Mouse (Mus musculus) liver, embryonic 11.5 days (tissue): Measurements from ENCODE around the gene Pitpnm3. TPM values are rescaled to one million over a fixed set of nuclear protein-coding genes. Genes with fewer than 3 reads are reported as not detected.
A peak's percentile ranks its signal among the peaks of the same experiment; 100 is the strongest.

Experiments
- ATAC-seq: fragments of 200-750 bp; cut with Nextera tagmentation; replicated peaks from 2 replicates; pipeline ENCODE4 v1.8.0; 2017; ENCODE audit warnings: moderate number of reproducible peaks, mild to moderate bottlenecking, moderate TSS enrichment, moderate library complexity; ENCODE audit not compliant: low FRiP score
- DNase-seq: peaks from one replicate; pipeline ENCODE4 v3.0.0-alpha.2; 2017; ENCODE audit warnings: low spot score
- H3K27ac ChIP-seq: fragments of 300-500 bp; sonication (generic); 2 replicates; pipeline ENCODE4 v1.5.1; 2014; ENCODE audit warnings: mild to moderate bottlenecking, low read depth, low read length, control low read depth
- H3K27me3 ChIP-seq: fragments of 300-500 bp; sonication (generic); replicated peaks from 2 replicates; pipeline ENCODE4 v1.6.1; 2014; ENCODE audit warnings: low read length, mixed read lengths; ENCODE audit not compliant: control insufficient read depth, insufficient read depth
- H3K36me3 ChIP-seq: fragments of 300-500 bp; sonication (generic); 2 replicates; pipeline ENCODE4 v1.6.1; 2014; ENCODE audit warnings: mild to moderate bottlenecking, low read length, moderate library complexity, mixed read lengths; ENCODE audit not compliant: control insufficient read depth, insufficient read depth
- H3K4me1 ChIP-seq: fragments of 300-500 bp; sonication (generic); replicated peaks from 2 replicates; pipeline ENCODE4 v1.6.1; 2014; ENCODE audit warnings: low read length, mixed read lengths; ENCODE audit not compliant: control insufficient read depth, insufficient read depth
- H3K4me2 ChIP-seq: fragments of 300-500 bp; sonication (generic); 2 replicates; pipeline ENCODE4 v1.6.1; 2014; ENCODE audit warnings: mild to moderate bottlenecking, control low read depth, moderate library complexity
- H3K4me3 ChIP-seq: fragments of 300-500 bp; sonication (generic); 2 replicates; pipeline ENCODE4 v1.5.1; 2014; ENCODE audit warnings: low read depth, low read length, control low read depth
- H3K9ac ChIP-seq: fragments of 300-500 bp; sonication (generic); 2 replicates; pipeline ENCODE4 v1.6.1; 2014; ENCODE audit warnings: low read depth, low read length, control low read depth
- H3K9me3 ChIP-seq: fragments of 300-500 bp; sonication (generic); 2 replicates; pipeline ENCODE4 v1.6.1; 2016; ENCODE audit warnings: low read length, inconsistent platforms, mixed read lengths; ENCODE audit not compliant: control insufficient read depth
- WGBS: fragments of 180-500 bp; shearing (Covaris S2); extraction: QIAGEN DNeasy Blood & Tissue Kit; methylation state at CpG from one replicate; pipeline ENCODE4 v1.1.7; 2014; 5-methylcytosine and 5-hydroxymethylcytosine counted together
- polyA plus RNA-seq: library from polyadenylated mRNA; unstranded; fragments of >200 nt; fragmentation: Nextera tagmentation; extraction: Ambion mirVana; gene quantifications from 2 replicates; pipeline ENCODE4 v1.2.1, GENCODE M21; 2014

Pitpnm3 gene
- polyA plus RNA-seq, 1 experiment from 2014 or later = 0.08 TPM

- Histone ChIP-seq H3K9ac (no peak overlapping the region), H3K27ac (no peak overlapping the region), H3K36me3 (peaks cover 11% of the 10 kb centered on the region; the same call in 1 of the 2 replicates), H3K9me3 (no peaks in the 10 kb centered on the region), H3K4me2 (no peak overlapping the region), H3K4me1 (no peaks in the 10 kb centered on the region), H3K4me3 (no peak overlapping the region), H3K27me3 (no peaks in the 10 kb centered on the region)
- no peak for DNase-seq
- WGBS = 69% methylated on average over 4 of the region's 4 CpGs
- ATAC-seq = 0 out of 2 replicates have a peak, but pooled peaks have one; percentile 20
Observed at GRCm38 (mm10) chr11:72169871-72170270, 34.3 kb upstream of the Pitpnm3 start.

- ATAC-seq (no peak), DNase-seq (no peak)
- Histone ChIP-seq H3K27ac (no peak overlapping the region), H3K4me1 (no peaks in the 10 kb centered on the region), H3K9ac (no peak overlapping the region), H3K36me3 (peaks cover 10% of the 10 kb centered on the region; the same call in 1 of the 2 replicates), H3K4me2 (no peak overlapping the region), H3K9me3 (no peaks in the 10 kb centered on the region), H3K4me3 (no peak overlapping the region), H3K27me3 (no peaks in the 10 kb centered on the region)
- WGBS = 81% methylated on average over 2 of the region's 2 CpGs
Observed at GRCm38 (mm10) chr11:72163198-72163597, 27.6 kb upstream of the Pitpnm3 start.

- Histone ChIP-seq H3K4me1 (no peaks in the 10 kb centered on the region), H3K27me3 (no peaks in the 10 kb centered on the region), H3K36me3 (peaks cover 4% of the 10 kb centered on the region; the same call in 1 of the 2 replicates), H3K27ac (no peak overlapping the region), H3K9me3 (no peaks in the 10 kb centered on the region), H3K4me3 (no peak overlapping the region), H3K4me2 (no peak overlapping the region), H3K9ac (no peak overlapping the region)
- WGBS = 71% methylated on average over 2 of the region's 2 CpGs
- ATAC-seq (no peak), DNase-seq (no peak)
Observed at GRCm38 (mm10) chr11:72156624-72157023, 21.0 kb upstream of the Pitpnm3 start.

GRCm38 (mm10) chr11:72155981-72156428 is 20.4 kb upstream of the Pitpnm3 start:
- DNase-seq (no peak), ATAC-seq (no peak)
- 87% methylated on average over 4 of the region's 4 CpGs for WGBS
- H3K27ac ChIP-seq = no peak overlapping the region
- no peaks in the 10 kb centered on the region for H3K4me1 ChIP-seq
- H3K9me3 ChIP-seq = no peaks in the 10 kb centered on the region
- H3K4me2 ChIP-seq = no peak overlapping the region
- H3K4me3 ChIP-seq = no peak overlapping the region
- H3K36me3 ChIP-seq = peaks cover 2% of the 10 kb centered on the region; the same call in 1 of the 2 replicates
- no peaks in the 10 kb centered on the region for H3K27me3 ChIP-seq
- no peak overlapping the region for H3K9ac ChIP-seq

GRCm38 (mm10) chr11:72155186-72155980 is 19.8 kb upstream of the Pitpnm3 start:
- WGBS = 83% methylated on average over 11 of the region's 11 CpGs
- H3K4me2 ChIP-seq = no peak overlapping the region
- H3K36me3 ChIP-seq = peaks cover 2% of the 10 kb centered on the region; the same call in 1 of the 2 replicates
- H3K27me3 ChIP-seq = no peaks in the 10 kb centered on the region
- no peak overlapping the region for H3K27ac ChIP-seq
- H3K4me1 ChIP-seq = no peaks in the 10 kb centered on the region
- no peaks in the 10 kb centered on the region for H3K9me3 ChIP-seq
- H3K9ac ChIP-seq = no peak overlapping the region
- no peak for DNase-seq
- ATAC-seq = no peak
- no peak overlapping the region for H3K4me3 ChIP-seq

GRCm38 (mm10) chr11:72153122-72153862 is 17.7 kb upstream of the Pitpnm3 start:
- 81% methylated on average over 12 of the region's 12 CpGs for WGBS
- H3K36me3 ChIP-seq = no peaks in the 10 kb centered on the region; the same call in 1 of the 2 replicates
- H3K4me3 ChIP-seq = no peak overlapping the region
- no peaks in the 10 kb centered on the region for H3K4me1 ChIP-seq
- H3K9me3 ChIP-seq = no peaks in the 10 kb centered on the region
- no peak overlapping the region for H3K27ac ChIP-seq
- no peak for DNase-seq
- H3K9ac ChIP-seq = no peak overlapping the region
- no peak for ATAC-seq
- H3K27me3 ChIP-seq = no peaks in the 10 kb centered on the region
- H3K4me2 ChIP-seq = no peak overlapping the region

GRCm38 (mm10) chr11:72151120-72151519 is 15.5 kb upstream of the Pitpnm3 start:
- H3K9ac ChIP-seq = no peak overlapping the region
- DNase-seq (no peak), ATAC-seq (no peak)
- H3K27ac ChIP-seq = no peak overlapping the region
- no peaks in the 10 kb centered on the region for H3K27me3 ChIP-seq
- H3K4me3 ChIP-seq = no peak overlapping the region
- H3K4me2 ChIP-seq = no peak overlapping the region
- H3K9me3 ChIP-seq = no peaks in the 10 kb centered on the region
- no peaks in the 10 kb centered on the region; the same call in 1 of the 2 replicates for H3K36me3 ChIP-seq
- WGBS = 62% methylated on average over 2 of the region's 2 CpGs
- H3K4me1 ChIP-seq = no peaks in the 10 kb centered on the region

GRCm38 (mm10) chr11:72147910-72148309 is 12.3 kb upstream of the Pitpnm3 start:
- ATAC-seq (no peak), DNase-seq (no peak)
- H3K4me1 ChIP-seq = no peaks in the 10 kb centered on the region
- H3K4me3 ChIP-seq = no peak overlapping the region
- no peaks in the 10 kb centered on the region for H3K9me3 ChIP-seq
- WGBS = 76% methylated on average over 3 of the region's 3 CpGs
- no peaks in the 10 kb centered on the region for H3K36me3 ChIP-seq
- H3K9ac ChIP-seq = no peak overlapping the region
- peaks cover 4% of the 10 kb centered on the region; the same call in 1 of the 2 replicates for H3K27me3 ChIP-seq
- no peak overlapping the region for H3K4me2 ChIP-seq
- no peak overlapping the region for H3K27ac ChIP-seq
